Mouse (Mus musculus) forebrain, embryonic 12.5 days (tissue): ENCODE data around the gene Tenm4. TPM values are rescaled to one million over a fixed set of nuclear protein-coding genes. Genes with fewer than 3 reads are reported as not detected.

Experiments
- ATAC-seq: fragments of 200-750 bp; cut with Nextera tagmentation; 2 replicates; pipeline ENCODE4 v1.8.0; 2017; ENCODE audit warnings: moderate TSS enrichment; ENCODE audit not compliant: low FRiP score
- H3K27ac ChIP-seq: fragments of 300-500 bp; sonication (generic); 2 replicates; pipeline ENCODE4 v1.5.1; 2016; ENCODE audit warnings: mild to moderate bottlenecking
- H3K27me3 ChIP-seq: fragments of 300-500 bp; sonication (generic); 2 replicates; pipeline ENCODE4 v1.6.1; 2016; ENCODE audit warnings: mild to moderate bottlenecking
- H3K36me3 ChIP-seq: fragments of 300-500 bp; sonication (generic); replicated peaks from 2 replicates; pipeline ENCODE4 v1.6.1; 2016; ENCODE audit warnings: mild to moderate bottlenecking
- H3K4me1 ChIP-seq: fragments of 300-500 bp; sonication (generic); 2 replicates; pipeline ENCODE4 v1.6.1; 2016
- H3K4me2 ChIP-seq: fragments of 300-500 bp; sonication (generic); 2 replicates; pipeline ENCODE4 v1.6.1; 2016; ENCODE audit warnings: mild to moderate bottlenecking, moderate library complexity
- H3K4me3 ChIP-seq: fragments of 300-500 bp; sonication (generic); replicated peaks from 2 replicates; pipeline ENCODE4 v1.5.1; 2016; ENCODE audit warnings: mild to moderate bottlenecking
- H3K9ac ChIP-seq: fragments of 300-500 bp; sonication (generic); 2 replicates; pipeline ENCODE4 v1.6.1; 2016; ENCODE audit warnings: mild to moderate bottlenecking
- H3K9me3 ChIP-seq: fragments of 300-500 bp; sonication (generic); 2 replicates; pipeline ENCODE4 v1.6.1; 2016
- whole genome bisulfite sequencing: fragments of 180-500 bp; shearing (Covaris S2); methylation state at CpG from one replicate; pipeline ENCODE4 v1.1.7; 2016; 5-methylcytosine and 5-hydroxymethylcytosine counted together
- polyA plus RNA-seq: library from polyadenylated mRNA; unstranded; fragments of >200 nt; fragmentation: Nextera tagmentation; extraction: Ambion mirVana; gene quantifications from 2 replicates; pipeline ENCODE4 v1.2.1, GENCODE M21; 2016

The Tenm4 gene
- polyA plus RNA-seq, 1 experiment from 2014 or later: 62.3 TPM

GRCm38 (mm10) chr7:96374004-96374663, 203.1 kb downstream of the Tenm4 start:
- Histone ChIP-seq H3K9me3 (no peaks in the 10 kb centered on the region), H3K27me3 (no peaks in the 10 kb centered on the region), H3K36me3 (no peaks in the 10 kb centered on the region), H3K4me2 (no peak overlapping the region), H3K4me3 (no peak overlapping the region), H3K27ac (no peak overlapping the region), H3K9ac (no peak overlapping the region), H3K4me1 (no peaks in the 10 kb centered on the region)
- 83% methylated on average over 6 of the region's 6 CpGs for WGBS
- ATAC-seq: no peak

GRCm38 (mm10) chr7:96375507-96375906, 204.5 kb downstream of the Tenm4 start:
- no peaks in the 10 kb centered on the region for H3K4me1 ChIP-seq
- no peaks in the 10 kb centered on the region for H3K27me3 ChIP-seq
- no peak overlapping the region for H3K4me2 ChIP-seq
- no peaks in the 10 kb centered on the region for H3K36me3 ChIP-seq
- WGBS: 89% methylated on average over 6 of the region's 6 CpGs
- no peak overlapping the region for H3K4me3 ChIP-seq
- H3K9ac ChIP-seq: no peak overlapping the region
- H3K9me3 ChIP-seq: no peaks in the 10 kb centered on the region
- ATAC-seq: no peak
- H3K27ac ChIP-seq: no peak overlapping the region

- H3K9me3 ChIP-seq: no peaks in the 10 kb centered on the region
- H3K27me3 ChIP-seq: no peaks in the 10 kb centered on the region
- no peak overlapping the region for H3K4me3 ChIP-seq
- H3K36me3 ChIP-seq: no peaks in the 10 kb centered on the region
- no peak overlapping the region; the same call in 1 of the 2 replicates for H3K4me2 ChIP-seq
- ATAC-seq: peak; percentile 83
- peak overlapping the region; percentile 86 for H3K27ac ChIP-seq
- 3% methylated on average over 6 of the region's 6 CpGs for WGBS
- H3K9ac ChIP-seq: no peak overlapping the region
- H3K4me1 ChIP-seq: peaks cover 29% of the 10 kb centered on the region
Measured at GRCm38 (mm10) chr7:96383686-96384528, 212.9 kb downstream of the Tenm4 start.

GRCm38 (mm10) chr7:96384726-96385500, 213.9 kb downstream of the Tenm4 start:
- ATAC-seq: no peak
- no peaks in the 10 kb centered on the region for H3K36me3 ChIP-seq
- H3K27me3 ChIP-seq: no peaks in the 10 kb centered on the region
- peak overlapping the region; percentile 86 for H3K27ac ChIP-seq
- no peak overlapping the region for H3K4me2 ChIP-seq
- H3K9me3 ChIP-seq: no peaks in the 10 kb centered on the region
- no peak overlapping the region for H3K4me3 ChIP-seq
- H3K4me1 ChIP-seq: peaks cover 30% of the 10 kb centered on the region
- WGBS: 71% methylated on average over 11 of the region's 11 CpGs
- H3K9ac ChIP-seq: no peak overlapping the region

- Histone ChIP-seq H3K9me3 (no peaks in the 10 kb centered on the region), H3K4me3 (no peak overlapping the region), H3K9ac (no peak overlapping the region), H3K27me3 (no peaks in the 10 kb centered on the region), H3K36me3 (no peaks in the 10 kb centered on the region), H3K4me2 (no peak overlapping the region), H3K4me1 (peaks cover 32% of the 10 kb centered on the region), H3K27ac (no peak overlapping the region)
- no peak for ATAC-seq
- WGBS: 88% methylated on average over 7 of the region's 7 CpGs
Measured at GRCm38 (mm10) chr7:96385850-96386249, 214.8 kb downstream of the Tenm4 start.

- Histone ChIP-seq H3K4me3 (no peak overlapping the region), H3K27me3 (no peaks in the 10 kb centered on the region), H3K9me3 (no peaks in the 10 kb centered on the region), H3K9ac (no peak overlapping the region), H3K27ac (no peak overlapping the region), H3K36me3 (no peaks in the 10 kb centered on the region), H3K4me2 (no peak overlapping the region), H3K4me1 (peaks cover 23% of the 10 kb centered on the region)
- 45% methylated on average over 6 of the region's 6 CpGs for WGBS
- peak; percentile 44; the same call in 1 of the 2 replicates for ATAC-seq
Measured at GRCm38 (mm10) chr7:96390034-96390670, 219.1 kb downstream of the Tenm4 start.

- Histone ChIP-seq H3K4me3 (no peak overlapping the region), H3K4me1 (peaks cover 19% of the 10 kb centered on the region), H3K9ac (no peak overlapping the region), H3K9me3 (no peaks in the 10 kb centered on the region), H3K36me3 (no peaks in the 10 kb centered on the region), H3K4me2 (no peak overlapping the region), H3K27ac (no peak overlapping the region), H3K27me3 (no peaks in the 10 kb centered on the region)
- ATAC-seq: no peak
- WGBS: 84% methylated on average over 4 of the region's 4 CpGs
Measured at GRCm38 (mm10) chr7:96390894-96391293, 219.8 kb downstream of the Tenm4 start.

GRCm38 (mm10) chr7:96391797-96392472, 220.9 kb downstream of the Tenm4 start:
- Histone ChIP-seq H3K4me1 (peaks cover 19% of the 10 kb centered on the region), H3K36me3 (no peaks in the 10 kb centered on the region), H3K9me3 (no peaks in the 10 kb centered on the region), H3K27ac (0 out of 2 replicates have a peak overlapping the region, but pooled peaks have one; percentile 25), H3K27me3 (no peaks in the 10 kb centered on the region), H3K9ac (no peak overlapping the region), H3K4me2 (no peak overlapping the region), H3K4me3 (no peak overlapping the region)
- 51% methylated on average over 6 of the region's 6 CpGs for WGBS
- no peak; the same call in 1 of the 2 replicates for ATAC-seq

- Histone ChIP-seq H3K4me3 (no peak overlapping the region), H3K27ac (0 out of 2 replicates have a peak overlapping the region, but pooled peaks have one; percentile 25), H3K4me1 (peaks cover 20% of the 10 kb centered on the region), H3K36me3 (no peaks in the 10 kb centered on the region), H3K4me2 (no peak overlapping the region), H3K9me3 (no peaks in the 10 kb centered on the region), H3K9ac (no peak overlapping the region), H3K27me3 (no peaks in the 10 kb centered on the region)
- 0 out of 2 replicates have a peak, but pooled peaks have one; percentile 43 for ATAC-seq
- 54% methylated on average over 2 of the region's 2 CpGs for WGBS
Measured at GRCm38 (mm10) chr7:96392600-96392999, 221.6 kb downstream of the Tenm4 start.

GRCm38 (mm10) chr7:96397940-96398339, 226.9 kb downstream of the Tenm4 start:
- H3K9me3 ChIP-seq: no peaks in the 10 kb centered on the region
- peaks cover 16% of the 10 kb centered on the region for H3K4me1 ChIP-seq
- ATAC-seq: no peak
- no peak overlapping the region for H3K27ac ChIP-seq
- H3K4me3 ChIP-seq: no peak overlapping the region
- H3K9ac ChIP-seq: no peak overlapping the region
- H3K4me2 ChIP-seq: no peak overlapping the region
- WGBS: 37% methylated on average over 1 of the region's 1 CpGs
- H3K27me3 ChIP-seq: no peaks in the 10 kb centered on the region
- H3K36me3 ChIP-seq: no peaks in the 10 kb centered on the region

- no peak overlapping the region for H3K27ac ChIP-seq
- no peaks in the 10 kb centered on the region for H3K9me3 ChIP-seq
- no peak overlapping the region for H3K9ac ChIP-seq
- ATAC-seq: peak; percentile 64
- H3K36me3 ChIP-seq: no peaks in the 10 kb centered on the region
- H3K4me3 ChIP-seq: no peak overlapping the region
- 63% methylated on average over 11 of the region's 11 CpGs for WGBS
- H3K4me2 ChIP-seq: no peak overlapping the region
- no peaks in the 10 kb centered on the region for H3K27me3 ChIP-seq
- peaks cover 15% of the 10 kb centered on the region; the same call in 1 of the 2 replicates for H3K4me1 ChIP-seq
Measured at GRCm38 (mm10) chr7:96400411-96400810, 229.4 kb downstream of the Tenm4 start.
